Mouse (Mus musculus) hindbrain, embryonic 16.5 days (tissue): ENCODE measurements around the gene Npas3. TPM values are rescaled to one million over a fixed set of nuclear protein-coding genes. Genes with fewer than 3 reads are reported as not detected.
A peak's percentile ranks its signal among the peaks of the same experiment; 100 is the strongest.

Experiments used
- ATAC-seq: fragments of 200-750 bp; cut with Nextera tagmentation; 2 replicates; pipeline ENCODE4 v1.8.0; 2017; ENCODE audit warnings: moderate TSS enrichment, moderate library complexity
- H3K27ac ChIP-seq: fragments of 300-500 bp; sonication (generic); 2 replicates; pipeline ENCODE4 v1.5.1; 2014; ENCODE audit warnings: low read depth, mild to moderate bottlenecking, control low read depth, low read length, moderate library complexity
- H3K27me3 ChIP-seq: fragments of 300-500 bp; sonication (generic); replicated peaks from 2 replicates; pipeline ENCODE4 v1.6.1; 2014; ENCODE audit warnings: low read length; ENCODE audit not compliant: control insufficient read depth, insufficient read depth
- H3K36me3 ChIP-seq: fragments of 300-500 bp; sonication (generic); 2 replicates; pipeline ENCODE4 v1.6.1; 2014; ENCODE audit warnings: mild to moderate bottlenecking, low read length, moderate library complexity, mixed read lengths; ENCODE audit not compliant: control insufficient read depth, insufficient read depth
- H3K4me1 ChIP-seq: fragments of 300-500 bp; sonication (generic); 2 replicates; pipeline ENCODE4 v1.6.1; 2014; ENCODE audit warnings: low read depth, low read length; ENCODE audit not compliant: control insufficient read depth, insufficient read depth
- H3K4me2 ChIP-seq: fragments of 300-500 bp; sonication (generic); 2 replicates; pipeline ENCODE4 v1.6.1; 2014; ENCODE audit warnings: mild to moderate bottlenecking, low read length, control low read depth, moderate library complexity
- H3K4me3 ChIP-seq: fragments of 300-500 bp; sonication (generic); 2 replicates; pipeline ENCODE4 v1.5.1; 2014; ENCODE audit warnings: mild to moderate bottlenecking, low read length, control low read depth, moderate library complexity
- H3K9ac ChIP-seq: fragments of 300-500 bp; sonication (generic); 2 replicates; pipeline ENCODE4 v1.6.1; 2014; ENCODE audit warnings: low read depth, mild to moderate bottlenecking, control low read depth, low read length, moderate library complexity
- H3K9me3 ChIP-seq: fragments of 300-500 bp; sonication (generic); 2 replicates; pipeline ENCODE4 v1.6.1; 2014; ENCODE audit warnings: mild to moderate bottlenecking, low read length, moderate library complexity; ENCODE audit not compliant: control insufficient read depth
- WGBS: fragments of 180-500 bp; shearing (Covaris S2); extraction: QIAGEN DNeasy Blood & Tissue Kit; methylation state at CpG from one replicate; pipeline ENCODE4 v1.1.7; 2014; 5-methylcytosine and 5-hydroxymethylcytosine counted together
- polyA plus RNA-seq: library from polyadenylated mRNA; unstranded; fragments of >200 nt; fragmentation: Nextera tagmentation; extraction: Ambion mirVana; gene quantifications from 2 replicates; pipeline ENCODE4 v1.2.1, GENCODE M21; 2015

The Npas3 gene
- polyA plus RNA-seq, 1 experiment from 2014 or later = 21.4 TPM

DNA sequence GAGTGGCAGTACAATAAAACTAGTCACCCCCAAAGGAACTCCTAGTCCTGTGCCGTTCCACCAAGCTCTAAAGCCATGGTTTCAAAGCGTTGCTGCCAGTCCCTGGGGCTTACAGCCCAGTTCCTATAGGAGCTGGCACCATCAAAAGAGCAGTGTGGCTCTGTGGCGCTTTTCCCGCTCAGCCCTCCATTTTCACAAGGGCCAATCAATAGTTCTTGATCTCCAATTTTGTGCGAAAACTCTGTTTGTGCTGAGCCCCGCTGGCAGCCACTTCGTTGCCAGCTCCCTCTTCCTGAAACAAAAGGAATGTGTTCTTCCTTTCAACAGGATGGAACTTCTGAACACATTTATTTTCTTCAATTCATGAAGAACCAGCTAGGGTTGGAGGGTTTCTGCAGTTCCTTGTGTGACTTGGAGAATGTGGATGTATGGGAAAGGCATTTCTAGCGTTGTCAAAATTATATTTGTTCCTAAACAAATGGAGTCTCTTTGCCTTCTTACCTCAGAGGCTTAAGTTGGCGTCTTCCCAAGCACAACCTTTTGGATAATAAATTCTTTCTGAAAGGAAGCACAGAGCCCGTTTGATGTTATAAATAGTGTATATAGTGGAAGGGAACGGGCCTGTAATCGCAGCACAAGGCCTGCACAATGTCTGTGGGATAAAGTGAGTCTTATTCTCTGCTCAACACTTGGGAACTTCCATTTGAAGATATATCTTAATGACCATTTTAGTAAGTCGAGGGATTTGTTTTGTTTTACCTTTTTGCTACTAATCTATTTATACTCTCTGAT is 504.0 kb downstream of the Npas3 start:
- H3K36me3 ChIP-seq = no peaks in the 10 kb centered on the region
- H3K27me3 ChIP-seq = no peaks in the 10 kb centered on the region
- H3K9me3 ChIP-seq = no peaks in the 10 kb centered on the region
- H3K27ac ChIP-seq = peak overlapping the region; percentile 2; the same call in 1 of the 2 replicates
- no peak overlapping the region for H3K4me3 ChIP-seq
- WGBS = 52% methylated on average over 13 of the region's 13 CpGs
- no peak overlapping the region for H3K4me2 ChIP-seq
- ATAC-seq = no peak
- peaks cover 23% of the 10 kb centered on the region for H3K4me1 ChIP-seq
- no peak overlapping the region for H3K9ac ChIP-seq

DNA sequence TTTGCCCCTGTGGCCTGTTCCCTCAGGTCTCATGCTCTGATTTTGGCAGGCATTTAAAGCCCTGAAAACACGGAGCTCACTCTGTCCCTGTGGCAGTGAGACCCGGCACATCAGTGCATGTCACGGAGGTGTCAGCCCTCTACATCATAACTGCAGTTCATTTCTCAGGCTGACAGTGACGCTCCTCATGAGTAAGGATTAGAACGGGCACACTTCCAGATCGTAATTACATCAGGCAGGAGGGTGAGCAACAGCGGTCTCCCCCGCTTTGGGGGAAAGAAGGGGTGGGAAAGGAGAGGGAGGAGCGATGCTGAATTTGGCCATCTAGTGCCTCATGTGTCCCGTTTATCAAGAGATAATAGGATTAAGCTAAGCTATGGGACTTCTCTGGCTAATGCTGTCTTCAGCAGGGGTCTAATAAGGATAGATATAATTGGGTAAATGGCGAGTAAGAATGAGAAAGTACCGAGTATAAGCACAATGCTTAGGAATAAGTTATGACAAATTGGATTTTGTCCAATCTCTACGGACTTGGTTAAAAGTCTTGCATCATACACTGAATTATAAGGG is 505.0 kb downstream of the Npas3 start:
- Histone ChIP-seq H3K4me1 (peaks cover 23% of the 10 kb centered on the region), H3K4me2 (peak overlapping the region; percentile 22), H3K36me3 (no peaks in the 10 kb centered on the region), H3K9me3 (no peaks in the 10 kb centered on the region), H3K27me3 (no peaks in the 10 kb centered on the region), H3K9ac (no peak overlapping the region), H3K4me3 (no peak overlapping the region), H3K27ac (no peak overlapping the region)
- peak; percentile 35; the same call in 1 of the 2 replicates for ATAC-seq
- 23% methylated on average over 13 of the region's 13 CpGs for WGBS

DNA sequence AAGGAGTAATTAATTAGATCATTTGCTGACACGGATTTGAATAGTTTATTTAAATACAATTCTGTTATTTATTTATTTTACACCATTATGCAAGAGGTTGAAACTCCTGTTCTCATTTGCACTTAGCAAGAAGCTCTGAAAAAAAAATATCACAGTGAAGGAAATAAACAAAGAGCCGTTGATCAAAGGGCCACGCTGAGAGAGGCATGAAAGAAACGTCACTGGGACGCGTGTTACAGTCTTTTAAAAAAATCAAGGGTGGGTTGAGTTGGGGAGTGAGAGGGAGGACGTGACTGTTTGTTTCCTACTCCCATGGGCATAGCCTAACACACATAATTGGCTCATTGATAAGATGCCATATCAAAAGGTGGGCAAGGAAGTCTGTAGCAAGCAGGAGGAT is 505.8 kb downstream of the Npas3 start:
- Histone ChIP-seq H3K27me3 (no peaks in the 10 kb centered on the region), H3K4me2 (no peak overlapping the region), H3K9ac (no peak overlapping the region), H3K4me1 (peaks cover 22% of the 10 kb centered on the region), H3K36me3 (no peaks in the 10 kb centered on the region), H3K4me3 (no peak overlapping the region), H3K27ac (no peak overlapping the region), H3K9me3 (no peaks in the 10 kb centered on the region)
- ATAC-seq = no peak
- WGBS = 22% methylated on average over 7 of the region's 7 CpGs

DNA sequence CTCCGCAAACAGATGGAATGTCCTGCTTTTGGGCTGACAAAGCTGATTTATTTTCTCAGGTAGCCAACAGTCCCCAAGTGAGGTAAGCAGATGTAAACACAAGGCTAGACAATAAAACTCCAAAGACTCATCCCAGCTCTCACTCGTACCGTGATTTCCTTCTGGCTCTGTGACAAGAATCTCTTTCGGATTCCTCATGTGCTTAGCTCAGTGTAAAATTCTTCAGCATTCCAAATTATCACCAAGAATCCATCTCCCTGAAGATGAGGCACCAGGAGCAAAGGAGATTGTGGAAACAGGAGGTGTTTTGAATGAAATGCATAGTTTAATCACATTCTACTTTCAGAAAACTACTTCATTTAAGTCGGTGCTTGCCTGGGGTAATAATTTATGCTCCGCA is 509.2 kb downstream of the Npas3 start:
- ATAC-seq = no peak
- H3K27ac ChIP-seq = no peak overlapping the region
- H3K4me2 ChIP-seq = no peak overlapping the region
- H3K4me1 ChIP-seq = peaks cover 11% of the 10 kb centered on the region
- WGBS = 64% methylated on average over 6 of the region's 6 CpGs
- no peak overlapping the region for H3K4me3 ChIP-seq
- H3K36me3 ChIP-seq = no peaks in the 10 kb centered on the region
- H3K9ac ChIP-seq = no peak overlapping the region
- H3K27me3 ChIP-seq = no peaks in the 10 kb centered on the region
- no peaks in the 10 kb centered on the region for H3K9me3 ChIP-seq

DNA sequence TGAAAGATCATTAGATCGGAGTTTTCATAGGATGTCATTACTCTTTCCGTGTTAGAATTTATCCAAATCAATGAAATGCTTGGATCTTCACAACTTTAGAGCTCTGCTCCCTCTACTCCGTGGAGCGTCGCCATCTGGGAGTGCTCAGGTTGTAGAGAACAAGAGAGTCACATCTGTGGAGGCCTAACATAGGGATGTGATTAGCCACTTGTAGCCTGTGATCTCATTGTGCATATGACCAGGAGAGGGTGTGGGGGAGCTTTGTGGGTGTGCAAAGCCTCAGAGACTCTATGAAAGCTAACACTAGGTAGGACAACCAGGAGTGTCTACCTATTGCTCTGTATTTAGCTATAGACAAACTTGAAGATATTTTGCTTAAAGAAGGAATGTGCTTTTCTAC is 509.9 kb downstream of the Npas3 start:
- no peak for ATAC-seq

DNA sequence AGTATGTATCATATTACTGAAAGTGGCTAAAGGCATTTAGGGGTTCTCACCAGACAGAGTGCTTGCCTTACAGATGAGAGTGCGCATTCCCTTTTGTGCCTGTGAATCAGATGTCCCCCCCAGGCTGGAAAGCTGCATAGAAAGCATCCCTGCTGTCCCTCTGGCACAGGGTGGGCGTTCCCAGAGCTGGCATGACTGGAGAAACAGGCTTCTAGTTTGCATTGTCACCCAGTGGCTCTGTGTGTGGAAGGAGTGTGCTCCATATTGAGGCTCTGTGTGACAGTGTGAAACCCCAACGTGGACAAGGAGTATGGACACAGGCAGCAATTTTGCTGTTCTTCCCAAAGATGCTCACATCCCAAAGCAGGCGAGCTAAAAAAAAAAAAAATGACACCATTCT is 515.7 kb downstream of the Npas3 start:
- H3K4me2 ChIP-seq = no peak overlapping the region
- H3K27ac ChIP-seq = no peak overlapping the region
- no peaks in the 10 kb centered on the region for H3K27me3 ChIP-seq
- 38% methylated on average over 4 of the region's 4 CpGs for WGBS
- peaks cover 3% of the 10 kb centered on the region for H3K4me1 ChIP-seq
- no peak for ATAC-seq
- no peaks in the 10 kb centered on the region for H3K9me3 ChIP-seq
- H3K9ac ChIP-seq = no peak overlapping the region
- no peaks in the 10 kb centered on the region for H3K36me3 ChIP-seq
- H3K4me3 ChIP-seq = no peak overlapping the region

More for the DNA sequence above, 509.9 kb downstream of the Npas3 start:
- 80% methylated on average over 5 of the region's 5 CpGs for WGBS
- H3K4me3 ChIP-seq = no peak overlapping the region
- H3K36me3 ChIP-seq = no peaks in the 10 kb centered on the region
- no peaks in the 10 kb centered on the region for H3K9me3 ChIP-seq
- no peak overlapping the region for H3K4me2 ChIP-seq
- no peak overlapping the region for H3K27ac ChIP-seq
- no peaks in the 10 kb centered on the region for H3K27me3 ChIP-seq
- H3K4me1 ChIP-seq = peaks cover 4% of the 10 kb centered on the region
- no peak overlapping the region for H3K9ac ChIP-seq

DNA sequence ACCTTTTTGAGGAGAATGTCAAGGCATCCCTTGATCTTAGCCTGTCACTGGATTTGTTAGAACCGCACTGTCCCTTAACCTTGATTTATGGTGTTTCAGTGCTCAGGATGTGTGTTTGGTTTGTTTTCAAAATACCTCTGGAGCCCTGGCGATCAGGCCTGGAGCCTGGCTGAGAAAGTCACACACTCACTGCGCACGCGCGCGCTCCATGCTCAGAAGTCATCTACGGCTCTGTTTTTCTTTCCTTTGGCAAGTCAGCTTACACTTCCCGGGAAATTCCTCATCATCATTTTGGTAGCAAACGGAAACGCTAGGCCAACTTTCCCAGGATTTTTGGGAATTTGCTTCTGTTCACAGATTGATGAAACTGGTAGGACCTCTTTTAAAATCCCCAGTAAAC is 519.9 kb downstream of the Npas3 start:
- Histone ChIP-seq H3K9me3 (no peaks in the 10 kb centered on the region), H3K9ac (no peak overlapping the region), H3K36me3 (no peaks in the 10 kb centered on the region), H3K27me3 (no peaks in the 10 kb centered on the region), H3K4me2 (peak overlapping the region; percentile 25), H3K4me1 (peaks cover 3% of the 10 kb centered on the region), H3K4me3 (no peak overlapping the region), H3K27ac (peak overlapping the region; percentile 2; the same call in 1 of the 2 replicates)
- no peak for ATAC-seq
- WGBS = 74% methylated on average over 11 of the region's 11 CpGs

DNA sequence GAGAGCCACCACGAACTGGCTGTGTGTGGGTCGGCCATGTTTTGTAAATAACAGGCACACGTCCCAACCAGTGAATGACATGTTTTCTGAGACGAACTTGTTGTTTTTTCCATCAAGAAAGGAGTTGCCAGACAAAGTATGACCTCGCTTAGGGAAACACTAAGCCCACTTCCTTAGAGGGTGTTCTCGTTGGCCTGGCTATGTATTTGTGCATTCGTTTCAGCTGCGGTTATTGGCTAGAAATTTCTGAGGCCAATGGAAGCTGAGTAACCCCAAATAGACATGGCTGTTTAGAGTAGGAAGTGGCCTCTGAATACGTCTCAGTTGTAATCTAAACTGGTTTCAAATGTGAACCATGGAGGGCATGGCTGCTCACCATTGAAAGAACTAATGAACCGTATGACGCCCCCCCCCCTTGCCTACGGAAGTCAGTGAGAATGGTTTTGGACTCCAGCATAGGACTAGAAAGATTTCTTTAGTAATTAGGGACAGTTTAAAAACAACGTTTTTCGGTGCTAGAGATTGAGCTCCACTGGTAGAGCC is 523.0 kb downstream of the Npas3 start:
- no peaks in the 10 kb centered on the region; the same call in 1 of the 2 replicates for H3K4me1 ChIP-seq
- peak; percentile 61; the same call in 1 of the 2 replicates for ATAC-seq
- no peaks in the 10 kb centered on the region for H3K36me3 ChIP-seq
- 50% methylated on average over 14 of the region's 14 CpGs for WGBS
- no peak overlapping the region for H3K9ac ChIP-seq
- no peaks in the 10 kb centered on the region for H3K9me3 ChIP-seq
- no peaks in the 10 kb centered on the region for H3K27me3 ChIP-seq
- H3K27ac ChIP-seq = no peak overlapping the region
- no peak overlapping the region for H3K4me3 ChIP-seq
- H3K4me2 ChIP-seq = no peak overlapping the region

DNA sequence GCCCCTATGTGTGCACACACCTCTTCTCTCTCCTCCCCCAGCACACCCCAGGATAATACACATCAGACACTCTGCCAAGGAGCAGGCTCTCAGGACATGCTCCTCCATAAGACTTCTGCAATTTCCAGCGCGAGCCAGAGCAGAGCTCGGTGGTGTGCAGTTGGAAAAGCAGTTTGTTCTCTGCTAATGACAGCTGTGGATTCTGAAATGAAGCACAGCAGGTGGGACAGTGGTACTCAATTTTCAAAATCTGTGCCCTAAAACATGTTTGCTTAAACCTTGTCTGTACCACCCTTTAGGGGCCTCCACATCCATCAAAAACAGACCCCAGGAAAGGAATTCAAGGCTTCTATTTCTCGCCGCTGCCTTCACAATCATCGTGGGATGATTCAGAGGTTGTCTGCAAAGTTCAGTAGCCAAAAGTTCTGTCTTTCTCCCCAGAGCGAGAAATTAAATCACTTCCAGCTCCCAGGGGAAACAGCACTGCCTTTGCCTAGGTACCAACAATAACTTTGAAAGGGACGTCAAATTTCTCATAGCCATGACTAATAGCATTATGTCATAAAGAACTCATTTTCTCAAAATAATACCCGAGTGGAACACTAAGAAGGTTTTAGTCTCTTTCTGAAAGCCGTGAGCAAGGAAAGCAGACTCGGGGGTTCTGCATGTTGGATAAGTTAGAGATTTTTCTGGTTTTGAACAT is 533.5 kb downstream of the Npas3 start:
- WGBS = 45% methylated on average over 11 of the region's 11 CpGs
- no peak overlapping the region for H3K9ac ChIP-seq
- H3K4me2 ChIP-seq = no peak overlapping the region
- H3K4me1 ChIP-seq = peaks cover 9% of the 10 kb centered on the region; the same call in 1 of the 2 replicates
- no peaks in the 10 kb centered on the region for H3K36me3 ChIP-seq
- no peak overlapping the region for H3K27ac ChIP-seq
- ATAC-seq = peak; percentile 37; the same call in 1 of the 2 replicates
- H3K4me3 ChIP-seq = no peak overlapping the region
- H3K9me3 ChIP-seq = no peaks in the 10 kb centered on the region
- H3K27me3 ChIP-seq = no peaks in the 10 kb centered on the region
